Mouse (Mus musculus) thymus, adult 18-20 months (tissue): ENCODE measurements around the gene Mrpl43.
"Not testable (repeated sequence)": the region's sequence is repeated elsewhere in the genome, so short reads cannot be mapped to it uniquely, and the experiment has no call there.

Experiments
- DNase-seq, 2 experiments: peaks; one replicate each; pipeline ENCODE4 v3.0.0; 2022; ENCODE audit warnings: mixed read lengths in 2 of 2

Mrpl43 gene

DNA sequence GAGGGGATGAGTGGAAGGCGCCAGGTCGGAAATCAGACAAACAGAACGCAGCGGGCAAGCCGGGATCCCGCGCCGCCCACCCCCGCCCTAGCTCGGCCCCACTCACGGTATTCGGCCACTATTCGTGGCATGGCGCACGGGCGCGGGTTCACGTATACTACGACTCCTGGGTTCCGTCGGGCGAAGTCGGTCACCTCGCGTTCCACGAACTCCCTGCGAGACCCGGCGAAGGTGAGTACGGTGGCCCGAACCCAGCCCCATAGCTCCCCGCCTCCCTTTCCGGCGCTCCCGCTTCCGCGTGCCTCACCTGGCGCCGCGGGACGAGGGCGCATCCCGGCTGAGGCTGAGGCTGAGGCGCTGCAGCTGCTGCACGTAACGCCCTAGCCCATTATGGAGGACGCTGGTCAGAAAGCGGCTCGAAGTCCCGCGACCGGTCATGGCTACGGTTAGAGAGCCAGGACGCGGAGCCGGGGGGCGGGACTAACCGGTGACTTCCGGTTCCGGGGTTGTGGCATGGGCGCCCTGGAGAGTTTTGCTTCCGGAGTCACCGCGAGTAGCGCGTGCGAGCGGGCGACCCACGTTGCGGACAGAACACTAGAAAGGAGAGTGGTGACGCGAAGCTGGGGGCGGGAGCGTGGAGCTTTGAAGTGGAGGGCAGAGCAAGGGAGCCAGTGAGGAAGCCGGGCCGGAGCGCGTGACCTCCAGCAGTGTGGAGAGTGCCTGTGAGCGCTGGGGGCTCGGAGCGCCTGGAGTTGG, at the start of gene Mrpl43:
Mrpl43 (minus strand) TSS at position 486 of the 756 bp plus-strand sequence.
- peak; percentile 87 to 92 for DNase-seq

DNA sequence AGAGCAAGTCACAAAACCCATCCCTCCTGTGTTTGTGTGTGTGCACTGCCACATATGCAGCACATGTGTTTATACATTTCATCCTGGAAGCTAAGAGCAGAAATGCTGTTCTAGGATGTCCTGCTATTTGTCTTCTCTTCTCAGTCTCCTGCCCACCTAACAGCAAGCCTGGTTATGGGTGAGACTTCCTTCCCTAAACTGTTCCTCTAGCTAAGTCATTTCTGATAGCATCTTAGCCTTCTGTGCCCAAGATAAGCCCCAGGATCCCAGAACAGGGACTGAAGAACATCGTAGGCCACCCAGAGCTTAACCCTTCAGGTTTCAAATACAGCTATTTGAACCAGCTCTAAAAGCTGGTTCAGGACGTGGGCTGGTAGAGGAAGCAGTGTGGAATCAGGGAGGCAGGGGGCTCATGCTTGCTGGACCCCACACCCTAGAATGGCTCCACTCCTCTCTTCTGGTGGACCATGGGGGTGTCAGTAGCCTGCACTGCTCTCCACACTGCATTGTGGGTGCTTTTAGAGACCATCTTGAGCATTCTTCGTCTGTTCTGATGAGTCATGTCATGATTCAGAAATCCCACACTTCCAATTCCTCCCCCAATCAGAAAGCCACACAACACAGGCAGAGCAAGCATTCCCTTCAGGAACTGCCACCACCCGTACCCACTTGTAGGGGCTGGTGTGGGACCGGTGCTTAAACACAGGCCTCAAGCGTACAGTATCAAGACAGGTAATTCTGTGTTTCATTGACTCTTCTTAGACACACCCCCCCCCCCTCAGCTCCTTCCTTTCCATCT, 48.8 kb upstream of the Mrpl43 start:
- no peak for DNase-seq

DNA sequence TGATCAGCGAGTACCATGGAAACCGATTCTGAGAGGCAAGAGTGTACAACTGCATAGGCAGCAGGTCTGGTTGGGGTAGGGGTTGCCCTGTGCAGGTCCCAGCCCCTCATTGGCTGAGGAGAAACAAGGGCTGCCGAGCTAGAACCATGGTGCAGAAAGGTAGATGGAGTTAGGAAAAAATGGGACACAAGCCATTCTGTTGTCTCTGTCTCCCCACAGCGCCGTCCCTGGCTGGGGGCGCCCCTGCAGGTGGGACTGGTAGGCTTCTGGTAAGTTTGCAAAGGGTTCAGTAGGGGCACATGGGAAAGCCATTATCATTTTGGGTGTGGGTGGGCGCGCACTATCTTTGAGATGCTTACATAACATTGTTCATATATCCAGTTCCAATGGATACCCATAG, 47.2 kb upstream of the Mrpl43 start:
- DNase-seq, result no peak

DNA sequence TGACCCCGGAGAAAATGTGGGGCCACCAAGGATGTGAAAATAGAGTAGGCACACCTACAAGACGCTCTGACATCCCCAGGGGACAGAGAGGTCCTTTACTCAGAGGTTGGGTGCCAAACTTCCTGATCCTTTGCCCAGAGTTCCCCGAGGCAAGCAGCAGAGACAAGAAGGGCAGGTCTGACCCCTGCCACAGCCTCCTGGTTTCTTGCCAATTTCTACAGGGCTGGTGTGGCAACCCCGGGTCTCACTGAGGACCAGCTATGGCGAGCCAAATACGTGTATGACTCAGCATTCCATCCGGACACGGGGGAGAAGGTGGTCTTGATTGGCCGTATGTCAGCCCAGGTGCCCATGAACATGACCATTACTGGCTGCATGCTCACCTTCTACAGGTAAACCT, 43.3 kb upstream of the Mrpl43 start:
- no peak for DNase-seq

DNA sequence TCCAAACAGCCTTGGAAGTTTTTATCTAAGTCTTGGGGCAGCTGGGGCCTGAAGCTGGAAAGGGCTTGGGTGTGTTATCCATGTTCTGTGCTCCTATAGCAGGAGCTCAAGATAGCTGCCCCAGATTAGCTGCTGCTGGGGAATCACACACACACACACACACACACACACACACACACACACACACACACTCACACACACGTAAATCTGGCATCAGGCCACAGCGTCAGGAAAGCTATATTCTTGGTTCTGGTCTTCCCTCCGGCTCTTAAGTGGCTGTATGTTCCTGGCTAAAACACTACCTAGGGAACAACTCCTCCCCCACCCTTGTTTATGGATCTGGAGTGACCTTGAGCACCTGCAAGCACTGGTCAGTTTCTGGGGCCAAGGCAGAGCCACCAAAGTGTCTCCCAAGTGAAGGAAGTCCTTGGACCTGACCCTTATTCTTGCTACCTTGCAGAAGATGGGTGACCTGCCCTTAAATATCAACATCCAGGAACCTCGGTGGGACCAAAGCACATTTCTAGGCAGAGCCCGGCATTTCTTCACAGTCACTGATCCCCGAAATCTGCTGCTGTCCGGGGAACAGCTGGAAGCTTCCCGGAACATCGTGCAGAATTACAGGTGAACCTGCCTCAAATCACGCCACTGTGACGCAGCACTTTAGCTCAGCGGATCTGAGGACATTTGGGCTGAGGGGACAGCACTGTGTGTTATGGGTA, 42.6 kb upstream of the Mrpl43 start:
- no peak for DNase-seq

DNA sequence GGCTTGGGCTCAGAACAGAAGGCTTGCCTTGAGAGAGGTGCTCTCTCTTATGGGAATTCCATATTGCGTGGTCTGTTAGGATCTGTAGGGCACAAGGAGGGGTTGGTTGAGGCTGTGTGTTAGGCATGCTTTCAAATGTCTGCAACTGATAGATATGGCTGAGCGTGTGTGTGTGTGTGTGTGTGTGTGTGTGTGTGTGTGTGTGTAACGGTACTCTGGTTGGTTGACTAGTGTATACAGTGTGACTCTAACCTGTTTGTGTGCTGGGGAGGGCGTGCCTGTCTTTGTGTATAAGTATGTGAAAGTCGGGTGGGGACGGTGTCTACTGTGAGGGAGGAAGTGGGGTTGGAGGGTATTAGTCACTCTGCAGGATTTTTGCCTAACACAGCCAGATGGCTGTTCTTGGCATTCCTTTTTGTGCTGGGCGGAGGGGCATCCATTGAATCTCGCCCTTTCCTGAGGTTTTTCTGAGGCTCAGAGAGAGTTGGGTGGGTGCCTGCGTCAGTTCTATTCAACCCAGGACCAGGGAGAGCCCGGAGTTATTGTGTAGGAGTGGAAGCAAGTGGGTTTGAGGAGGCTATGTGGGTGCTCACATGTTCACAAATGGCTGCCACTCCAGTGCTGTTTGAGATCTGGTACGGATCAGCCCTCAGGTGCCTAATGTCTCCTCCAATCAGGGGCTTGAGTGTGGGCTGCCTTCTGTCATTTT, 41.8 kb upstream of the Mrpl43 start:
- peak; percentile 29 to 61 for DNase-seq

DNA sequence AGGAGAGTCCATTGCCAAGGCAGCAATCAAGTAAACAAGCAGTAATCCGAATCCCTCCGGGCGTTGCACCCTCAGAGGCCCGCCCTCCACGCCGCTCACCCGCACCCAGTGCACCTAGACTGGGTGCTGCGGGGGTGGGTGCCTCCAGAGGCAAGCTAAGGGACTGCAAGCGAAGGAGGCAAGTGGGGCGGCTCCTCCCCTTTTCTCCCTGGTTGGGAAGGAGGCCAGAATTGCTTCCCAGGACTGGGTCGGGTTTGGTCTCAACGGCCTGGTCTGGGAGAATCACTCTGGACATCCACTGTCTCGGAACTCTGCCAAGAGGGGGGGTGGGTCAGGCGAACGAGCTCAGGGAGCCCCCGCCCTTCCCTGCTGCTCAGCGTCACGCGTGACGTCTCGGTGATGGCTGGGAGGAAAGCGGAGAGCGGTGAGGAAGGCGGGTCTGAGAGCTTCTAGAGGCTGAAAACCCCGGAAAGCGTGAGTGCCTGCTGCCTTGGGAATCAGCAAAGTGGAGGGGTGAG, 41.2 kb upstream of the Mrpl43 start, which contains the start of gene Sfxn3:
Sfxn3 (plus strand) TSS at position 87 of the 518 bp plus-strand sequence.
- peak; percentile 75 to 80 for DNase-seq

DNA sequence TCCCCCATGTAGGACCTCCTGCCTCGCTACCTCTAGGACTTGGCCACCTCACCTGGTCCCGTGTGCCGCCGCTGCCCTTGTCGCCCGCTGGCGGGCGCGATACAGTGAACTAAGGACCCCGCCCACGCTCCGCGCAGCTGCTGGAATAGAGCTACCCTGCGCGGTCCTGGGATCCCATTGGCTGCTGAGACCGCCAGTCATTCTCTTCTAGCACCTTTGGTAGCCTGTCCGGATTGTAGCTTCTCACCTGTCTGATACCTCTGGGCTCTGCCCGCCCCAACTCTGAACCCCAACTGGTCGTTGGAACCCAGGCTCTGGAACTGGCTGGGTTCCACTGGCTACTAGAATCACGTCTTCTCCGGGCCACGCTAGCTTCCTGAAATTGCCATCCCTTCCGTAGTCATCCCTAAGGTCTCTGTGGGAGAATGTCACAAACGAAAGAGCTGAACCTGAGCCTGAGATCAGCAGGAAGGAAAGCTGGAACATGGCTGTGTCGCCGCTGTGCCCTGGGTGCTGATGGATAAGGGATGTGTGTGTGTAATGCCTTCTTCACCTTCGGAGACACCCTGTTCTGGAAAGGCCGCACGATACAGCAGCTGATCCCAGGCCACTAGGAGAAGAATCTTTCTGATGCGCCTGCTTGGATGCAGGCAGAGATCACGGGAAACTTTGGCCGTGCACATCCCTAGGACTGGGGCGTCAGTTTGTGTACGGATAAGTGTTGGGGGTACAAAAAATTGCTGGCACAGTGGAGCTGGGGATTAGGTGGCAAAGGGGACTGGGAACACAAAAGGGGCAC, 40.5 kb upstream of the Mrpl43 start:
- peak; percentile 69 to 76 for DNase-seq

DNA sequence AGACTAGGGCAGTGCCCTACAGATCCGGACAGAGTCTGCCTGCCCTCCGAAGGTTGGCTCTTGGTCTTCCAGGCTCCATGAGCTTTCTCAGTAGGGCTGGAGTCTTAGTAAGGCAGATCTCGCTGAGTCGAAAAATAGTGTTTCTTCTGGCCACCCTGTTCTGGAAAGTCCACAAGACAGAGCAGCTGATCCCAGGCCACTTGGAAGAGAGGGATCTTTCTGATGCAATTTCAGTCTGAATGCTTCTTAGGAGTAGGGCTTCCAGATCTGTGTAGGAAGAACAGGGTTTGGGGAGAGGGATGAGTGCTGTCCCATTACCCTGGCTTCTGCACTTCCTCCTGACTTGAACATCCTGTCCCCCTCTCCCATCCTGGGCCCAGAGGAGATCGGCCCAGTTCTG, 39.4 kb upstream of the Mrpl43 start, which contains the start of gene Pdzd7:
Pdzd7 (minus strand) TSS at position 67 of the 400 bp plus-strand sequence.
- DNase-seq, result no peak

DNA sequence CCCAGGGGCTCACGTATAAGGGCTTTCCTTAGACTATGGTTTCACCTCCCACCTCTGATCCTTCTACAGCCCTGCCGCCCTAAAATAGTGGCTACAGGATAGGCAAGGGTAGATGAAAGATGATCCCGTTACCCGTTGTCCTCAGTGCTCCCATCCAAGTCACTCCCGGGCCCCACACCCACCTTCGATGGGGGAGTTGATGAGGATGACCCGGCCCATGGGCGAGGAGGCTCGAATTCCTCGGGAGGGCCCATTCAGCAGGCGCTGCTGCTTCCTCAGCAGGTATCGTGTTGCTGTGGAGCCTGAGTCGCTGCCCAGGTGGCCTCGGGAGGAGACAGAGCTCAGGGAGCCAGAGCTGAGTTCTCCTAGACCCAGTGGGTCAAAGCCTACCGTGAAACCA, 39.0 kb upstream of the Mrpl43 start:
- DNase-seq, result no peak

DNA sequence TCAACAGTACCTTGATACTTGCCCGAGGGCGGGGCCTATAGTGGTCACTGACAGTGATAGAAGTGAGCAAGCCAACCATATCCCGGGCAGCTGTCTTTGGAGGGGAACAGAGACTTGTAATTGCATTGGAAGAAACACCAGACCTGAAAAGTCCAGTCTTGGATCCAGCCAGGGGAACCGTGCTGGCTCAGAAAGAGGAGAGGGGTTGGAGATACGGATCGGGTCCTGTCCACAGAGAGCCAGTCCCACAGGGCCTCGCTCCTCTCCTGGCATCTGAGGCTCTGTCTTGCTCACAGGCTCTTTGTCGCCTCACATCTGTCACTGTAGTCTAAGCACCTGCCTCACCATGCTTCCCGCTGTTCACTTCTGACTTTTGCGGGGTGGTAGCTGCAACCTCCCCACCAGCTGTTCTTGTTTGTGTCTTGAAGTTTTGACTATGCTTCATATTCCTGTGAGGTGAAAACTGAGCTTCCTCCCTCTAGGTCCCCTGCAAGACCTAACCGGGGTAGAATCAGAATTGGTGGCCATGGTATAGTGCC, 38.2 kb upstream of the Mrpl43 start:
- DNase-seq, result no peak

DNA sequence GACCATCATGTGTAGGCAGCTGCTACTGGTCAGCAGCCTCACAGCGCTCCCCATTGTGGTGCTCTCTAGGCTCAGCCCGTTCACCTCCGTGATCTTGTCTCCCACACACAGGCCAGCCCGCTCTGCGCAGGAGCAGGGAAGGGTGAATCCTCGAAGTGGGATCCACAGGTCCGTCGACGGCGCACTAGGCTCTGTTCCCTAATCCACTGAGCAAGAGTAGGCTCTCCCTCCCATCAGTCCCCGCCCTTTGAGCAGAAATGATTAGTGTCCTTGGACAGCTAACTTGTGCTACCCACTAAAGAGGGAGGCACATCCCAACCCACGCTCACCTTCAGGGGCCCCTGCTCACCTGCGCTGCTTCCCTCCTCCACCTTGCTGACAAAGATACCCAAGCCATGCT, 34.0 kb upstream of the Mrpl43 start:
- DNase-seq, result no peak

DNA sequence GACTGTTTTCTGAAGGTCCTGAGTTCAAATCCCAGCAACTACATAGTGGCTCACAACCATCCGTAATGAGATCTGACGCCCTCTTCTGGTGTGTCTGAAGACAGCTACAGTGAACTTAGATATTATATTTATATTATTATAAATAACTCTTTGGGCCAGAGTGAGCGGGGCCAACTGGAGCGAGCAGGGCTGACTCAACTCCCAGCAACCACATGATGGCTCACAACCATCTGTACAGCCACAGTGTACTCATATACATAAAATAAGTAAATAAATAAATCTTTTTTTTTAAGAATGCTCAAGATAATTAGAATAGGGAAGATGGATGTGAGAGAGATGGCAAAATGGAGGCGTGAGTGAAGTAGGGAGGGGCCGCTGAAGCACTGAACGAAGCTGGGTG, 32.0 kb upstream of the Mrpl43 start:
- DNase-seq, result not testable (repeated sequence)

DNA sequence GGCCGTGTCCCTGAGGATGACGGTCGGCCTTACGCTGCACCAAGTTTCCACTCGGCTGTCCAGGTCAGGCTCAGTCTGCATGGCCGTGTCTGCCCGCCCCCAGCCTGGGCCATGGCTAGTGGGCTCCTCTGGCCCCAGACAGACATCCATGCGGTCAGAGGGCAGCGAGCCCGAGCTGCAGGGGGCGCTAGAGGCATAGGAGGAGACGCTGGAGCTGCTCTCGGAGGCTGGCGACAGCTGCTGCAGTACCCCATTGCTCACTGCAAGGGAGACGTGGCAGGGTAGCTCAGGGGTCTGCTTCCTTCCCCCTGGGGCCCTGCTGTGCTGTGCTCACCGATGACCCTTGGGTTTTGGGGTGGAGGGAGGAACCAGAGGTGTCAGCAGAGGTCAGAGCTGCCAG, 30.6 kb upstream of the Mrpl43 start:
- no peak for DNase-seq

DNA sequence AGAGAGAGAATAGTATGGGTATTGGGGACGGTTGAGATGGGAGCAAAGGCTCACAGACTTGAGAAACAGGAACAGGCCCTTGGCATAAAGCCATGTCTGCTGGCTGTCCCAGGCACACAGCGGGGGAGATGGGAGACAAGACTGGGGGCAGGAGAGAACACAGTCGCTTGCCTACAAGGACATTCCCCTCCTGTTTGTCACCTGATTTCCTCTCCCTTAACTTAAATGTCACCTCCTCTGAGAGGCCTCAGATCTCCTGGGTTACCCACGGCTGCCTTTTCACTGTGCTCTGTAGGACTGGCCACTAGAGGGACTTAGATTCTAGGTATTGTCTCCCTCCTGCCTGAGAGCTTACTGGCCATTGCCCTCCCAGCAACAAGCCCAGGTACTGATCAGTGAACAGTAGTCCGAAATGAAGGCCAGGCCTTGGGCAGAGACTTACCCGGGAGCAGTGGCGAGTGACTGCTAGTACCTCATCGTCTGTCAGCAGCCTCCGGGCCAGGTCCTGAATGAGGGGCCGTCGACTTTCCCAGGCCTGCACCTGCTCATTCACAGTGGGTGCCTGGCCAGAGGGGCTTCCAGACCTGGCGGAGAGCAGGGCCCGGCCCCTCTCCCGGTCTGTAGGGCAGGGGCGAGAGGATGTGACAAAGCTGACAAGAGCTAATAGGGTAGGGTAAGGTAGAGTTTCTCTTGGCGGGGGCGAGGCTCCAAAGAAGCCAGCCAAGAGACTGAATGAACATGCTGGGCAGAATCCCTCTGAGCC, 26.5 kb upstream of the Mrpl43 start:
- no peak for DNase-seq

DNA sequence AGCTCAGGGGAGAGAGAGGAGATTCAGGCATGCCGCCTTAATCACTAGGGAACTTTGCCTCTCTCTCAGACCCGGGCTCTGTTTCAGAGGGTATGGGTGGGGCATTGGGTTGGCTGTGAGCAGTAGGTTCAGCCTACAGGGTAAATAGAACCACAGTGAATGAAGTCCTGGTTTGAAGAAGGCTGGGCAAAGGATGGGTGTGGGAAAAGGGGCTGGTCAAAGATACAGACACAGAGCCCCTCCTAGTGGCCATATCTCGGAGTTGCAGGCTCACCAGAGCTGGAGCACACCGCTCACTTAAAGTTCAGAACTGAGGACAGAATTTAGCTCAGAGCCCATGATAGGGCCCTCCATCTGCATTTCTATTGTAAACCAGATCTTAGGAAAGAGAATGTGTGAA, 25.5 kb upstream of the Mrpl43 start:
- DNase-seq, result no peak

DNA sequence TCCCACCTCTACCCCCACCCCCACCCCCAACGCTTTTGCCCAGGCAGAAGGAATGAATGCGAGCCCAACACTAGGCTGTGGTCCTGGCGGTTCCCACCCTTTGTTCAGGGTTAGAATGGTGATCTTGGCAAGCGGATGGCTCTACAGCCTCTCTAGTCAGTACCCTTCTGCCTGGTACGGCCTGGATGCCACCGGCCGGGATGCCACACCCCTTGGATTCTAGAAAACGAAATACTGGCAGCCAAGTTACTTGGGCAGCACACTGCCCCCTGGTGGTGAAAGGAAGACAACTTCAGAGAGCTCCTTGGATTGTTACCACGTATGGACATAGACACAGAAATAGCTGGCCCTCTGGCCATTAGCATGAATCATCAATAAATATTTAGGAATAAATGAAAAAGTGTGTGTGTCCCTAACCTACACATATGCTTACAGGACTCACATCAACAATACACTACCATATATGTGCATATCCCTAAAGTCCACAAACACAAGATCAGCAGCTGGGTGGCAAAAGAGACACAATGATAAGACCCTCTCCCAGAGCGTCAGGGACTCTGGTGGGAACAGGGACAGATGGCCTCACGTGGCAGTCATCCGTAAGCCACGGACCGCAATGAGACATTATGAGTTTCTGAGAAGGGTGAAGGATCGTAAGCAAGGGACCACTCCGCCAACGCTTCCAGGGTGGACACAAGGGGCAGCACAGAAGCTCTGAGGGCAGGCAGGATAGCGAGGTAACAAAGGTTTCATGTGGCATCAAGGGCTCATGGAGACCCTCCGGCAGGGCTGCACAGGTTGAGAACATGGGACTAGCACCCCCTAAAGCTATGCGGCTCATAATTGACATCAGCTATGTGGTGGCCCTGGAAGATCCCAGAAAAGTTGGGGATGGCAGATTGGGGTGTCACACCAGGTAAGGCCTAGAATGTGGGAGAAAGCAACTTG, 24.8 kb upstream of the Mrpl43 start:
- no peak for DNase-seq

DNA sequence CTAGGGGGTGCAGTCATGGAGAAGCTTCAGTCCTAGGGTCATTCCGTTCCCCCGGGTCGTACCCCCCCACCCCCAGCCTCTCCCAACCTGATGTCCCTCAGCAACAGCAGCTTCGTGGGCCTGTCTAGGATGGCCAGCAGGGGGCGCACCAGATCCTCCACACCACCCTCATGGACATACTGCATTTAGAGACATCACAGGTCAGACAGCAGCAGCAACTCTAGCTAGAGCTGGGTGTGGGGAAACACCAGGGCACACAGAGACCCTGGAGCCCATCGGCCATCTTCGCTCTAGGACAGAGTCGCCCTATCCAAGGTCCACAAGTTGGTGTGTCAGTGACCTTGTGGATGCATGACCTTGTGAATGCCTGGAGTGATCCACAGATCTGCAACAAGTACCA, 23.9 kb upstream of the Mrpl43 start:
- no peak for DNase-seq

DNA sequence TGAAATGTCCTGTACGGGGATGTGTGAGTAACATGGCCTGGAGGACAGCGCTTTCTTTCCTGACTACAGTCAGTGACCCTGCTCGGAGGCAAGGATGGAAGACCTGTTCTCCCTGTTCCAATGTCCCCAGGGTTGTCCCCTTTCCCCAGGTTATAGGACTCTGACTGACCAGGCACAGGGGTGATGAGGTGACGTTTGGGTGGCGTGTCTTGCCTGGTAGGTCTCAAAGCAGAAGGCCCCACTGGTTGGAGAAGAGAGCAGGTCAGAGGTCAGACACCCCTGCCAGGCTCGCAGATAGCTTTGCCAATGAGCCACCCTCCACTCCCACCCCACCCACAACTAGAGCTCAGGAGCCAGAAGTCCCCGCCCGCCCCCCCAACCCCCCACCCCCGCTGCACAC, 23.3 kb upstream of the Mrpl43 start:
- DNase-seq, result no peak
